9 mouse cellular contexts compared by ENCODE assay signal in genomic region chrX:71663374-71663773, GRCm38 (mm10). TPM values are rescaled to one million over a fixed set of nuclear protein-coding genes. Genes with fewer than 3 reads are reported as not detected.
DNase-seq lines count a peak whose midpoint lies in the region; ATAC-seq and TF ChIP-seq lines count a peak whose summit lies in the region.
"Had no signal": no experiment of that assay in that cellular context is flagged by ENCODE, and none has a peak within 500 bp of the region (broad histone marks: within the 10 kb centered on the region; RNA-seq: fewer than 3 reads in every experiment).

TSS of gene Gpr50 (plus strand) at chrX:71663667.

- H3K27ac ChIP-seq in heart, embryonic 16.5 days (ENCODE audit: low read length) = no peak within 1 kb of the TSS
- no peak within 1 kb of the TSS for H3K27ac ChIP-seq in hindbrain, embryonic 14.5 days
- H3K27ac ChIP-seq in midbrain, embryonic 15.5 days = no peak within 1 kb of the TSS
- H3K27ac ChIP-seq in layer of hippocampus, adult 2 months = no peak within 1 kb of the TSS

- no peak for TF ChIP-seq POLR2A in brain, embryonic 14.5 days (IDR thresholded peaks at IDR 0.05; ENCODE audit: borderline replicate concordance, extremely low read depth, insufficient read depth, insufficient read length, poor library complexity, severe bottlenecking)

- WGBS in heart, embryonic 16.5 days = 36% methylated on average over 9 of the region's 9 CpGs
- 18% methylated on average over 9 of the region's 9 CpGs for WGBS in hindbrain, embryonic 14.5 days
- WGBS in midbrain, embryonic 15.5 days = 26% methylated on average over 9 of the region's 9 CpGs

- no peak for DNase-seq in heart, postnatal 4 days
- peak; percentile 17 for DNase-seq in brain, embryonic 14.5 days (ENCODE audit: low read depth)
- no peak for DNase-seq in hindbrain, embryonic 14.5 days (ENCODE audit: low spot score)
- DNase-seq in layer of hippocampus, adult 2 months (ENCODE audit: low spot score in 2 of 2) = no peak
- DNase-seq in thymus, postnatal 10 days (ENCODE audit: low spot score in 2 of 2) = no peak
- no peak for DNase-seq in left cerebral cortex, adult 9 months (ENCODE audit: low spot score in 2 of 2)

- H3K36me3 ChIP-seq in heart, embryonic 16.5 days (ENCODE audit: control insufficient read depth, insufficient read depth) = no peaks in the 10 kb centered on the region
- H3K36me3 ChIP-seq in hindbrain, embryonic 14.5 days (replicated peaks; ENCODE audit: control insufficient read depth, insufficient read depth) = no peaks in the 10 kb centered on the region
- H3K36me3 ChIP-seq in midbrain, embryonic 15.5 days (replicated peaks) = no peaks in the 10 kb centered on the region

- peaks cover 6% of the 10 kb centered on the region for H3K9me3 ChIP-seq in heart, embryonic 16.5 days (replicated peaks; ENCODE audit: control insufficient read depth, low read length)
- H3K9me3 ChIP-seq in hindbrain, embryonic 14.5 days (ENCODE audit: control insufficient read depth, low read length) = peaks cover 11% of the 10 kb centered on the region
- H3K9me3 ChIP-seq in midbrain, embryonic 15.5 days = peaks cover 6% of the 10 kb centered on the region; the same call in 1 of the 2 replicates

- H3K4me1 ChIP-seq in heart, embryonic 16.5 days (ENCODE audit: control insufficient read depth, insufficient read depth, low read length) = no peaks in the 10 kb centered on the region
- H3K4me1 ChIP-seq in hindbrain, embryonic 14.5 days (replicated peaks; ENCODE audit: control insufficient read depth, insufficient read depth, low read length) = no peaks in the 10 kb centered on the region
- H3K4me1 ChIP-seq in midbrain, embryonic 15.5 days = peaks cover 5% of the 10 kb centered on the region; the same call in 1 of the 2 replicates

- TF ChIP-seq CTCF in brain, embryonic 14.5 days (IDR thresholded peaks at IDR 0.05; ENCODE audit: borderline replicate concordance, extremely low read depth, insufficient read depth, insufficient read length) = no peak
- no peak for TF ChIP-seq CTCF in layer of hippocampus, adult 2 months (conservative IDR thresholded peaks at IDR 0.05)

- H3K27me3 ChIP-seq in heart, embryonic 16.5 days (ENCODE audit: control insufficient read depth, insufficient read depth, low read length) = peaks cover 63% of the 10 kb centered on the region
- H3K27me3 ChIP-seq in hindbrain, embryonic 14.5 days (ENCODE audit: control insufficient read depth, insufficient read depth, low read length) = peaks cover 86% of the 10 kb centered on the region
- peaks cover 39% of the 10 kb centered on the region for H3K27me3 ChIP-seq in midbrain, embryonic 15.5 days (replicated peaks)

- H3K9ac ChIP-seq in heart, embryonic 16.5 days (ENCODE audit: low read length) = peak within 1 kb of the TSS; percentile 17; the same call in 1 of the 2 replicates
- peak within 1 kb of the TSS; percentile 31; the same call in 1 of the 2 replicates for H3K9ac ChIP-seq in hindbrain, embryonic 14.5 days
- H3K9ac ChIP-seq in midbrain, embryonic 15.5 days = 0 out of 2 replicates have a peak within 1 kb of the TSS, but pooled peaks have one; percentile 22

- peak within 1 kb of the TSS; percentile 53 for H3K4me3 ChIP-seq in heart, embryonic 16.5 days (ENCODE audit: low read length)
- H3K4me3 ChIP-seq in hindbrain, embryonic 14.5 days (replicated peaks; ENCODE audit: low read length) = peak within 1 kb of the TSS; percentile 43
- peak within 1 kb of the TSS; percentile 45 for H3K4me3 ChIP-seq in midbrain, embryonic 15.5 days
- no peak within 1 kb of the TSS; the same call in 1 of the 2 replicates for H3K4me3 ChIP-seq in layer of hippocampus, adult 2 months

- ATAC-seq in heart, embryonic 16.5 days (replicated peaks; ENCODE audit: extremely low read depth, insufficient read depth, low FRiP score) = no peak
- ATAC-seq in hindbrain, embryonic 14.5 days (ENCODE audit: low FRiP score) = no peak
- peak; percentile 44; the same call in 1 of the 2 replicates for ATAC-seq in midbrain, embryonic 15.5 days (replicated peaks)

- H3K4me2 ChIP-seq in heart, embryonic 16.5 days (ENCODE audit: low read depth, low read length) = peak within 1 kb of the TSS; percentile 70
- H3K4me2 ChIP-seq in hindbrain, embryonic 14.5 days (replicated peaks) = peak within 1 kb of the TSS; percentile 64
- peak within 1 kb of the TSS; percentile 76 for H3K4me2 ChIP-seq in midbrain, embryonic 15.5 days

RNA-seq across cellular contexts. Expression of gene Gpr50, which starts in this region (rescaled TPM):
- polyA plus RNA-seq in heart, embryonic 16.5 days (2015; fragmentation: Nextera tagmentation; extraction: Ambion mirVana) = 0.21 and 0.64 TPM in 2 replicates
- under 1 TPM in 1 of 2 experiments, not detected in 1; 0.38 TPM for total RNA-seq in heart, postnatal 4 days (2021)
- 3.8 and 5.5 TPM in 2 replicates for polyA plus RNA-seq in brain, embryonic 14.5 days (2012; rRNA removed)
- 1.8 and 2.6 TPM in 2 replicates for polyA plus RNA-seq in hindbrain, embryonic 14.5 days (2014; fragmentation: Nextera tagmentation; extraction: Ambion mirVana)
- 2.6 and 3.5 TPM in 2 replicates for polyA plus RNA-seq in midbrain, embryonic 15.5 days (2015; fragmentation: Nextera tagmentation; extraction: Ambion mirVana)
- total RNA-seq in layer of hippocampus, adult 2 months (2021) = under 1 TPM in 1 of 2 experiments, not detected in 1; 0.10 TPM
- total RNA-seq: liver, adult 2 months had no signal
- polyA plus RNA-seq: liver, adult 2 months had no signal
